In genomic region chr16:23515766-23516165, GRCm38 (mm10) we compare ENCODE assay signal across 7 mouse cellular contexts. TPM values are rescaled to one million over a fixed set of nuclear protein-coding genes. Genes with fewer than 3 reads are reported as not detected.
DNase-seq lines count a peak whose midpoint lies in the region; ATAC-seq lines count a peak whose summit lies in the region.

No protein-coding gene starts in this region.

- ATAC-seq in megakaryocyte-erythroid progenitor cell, adult 5-6 weeks (replicated peaks; ENCODE audit: low FRiP score, low TSS enrichment, poor library complexity, severe bottlenecking), result no peak

- peak; percentile 87 for DNase-seq in layer of hippocampus, adult 9-11 months
- DNase-seq in layer of hippocampus, postnatal 36 days, result no peak
- DNase-seq in adrenal gland, adult 8-10 months, result peak; percentile 50
- DNase-seq in gastrocnemius, adult 8-10 months (ENCODE audit: low spot score in 2 of 2), result peak; percentile 22 to 68
- DNase-seq in kidney, postnatal 36 days, result peak; percentile 88
- no peak for DNase-seq in cerebellum, adult 11-12 months

RNA-seq across cellular contexts. Expression of gene Rtp4, which starts 4.3 kb away (rescaled TPM):
- total RNA-seq in layer of hippocampus, postnatal 36 days (2021), result 1 to 10 TPM; 1.4 to 2.0 TPM
- 10 to 100 TPM in 2 of 4 experiments, 1 to 10 TPM in 2; 8.4 to 11.8 (median 9.9) TPM for total RNA-seq in adrenal gland, adult 8-10 months (2022)
- 1 to 10 TPM in 2 of 4 experiments, under 1 TPM in 2; 0.75 to 1.4 (median 1.1) TPM for total RNA-seq in gastrocnemius, adult 8-10 months (2022)
- 5.1 and 6.8 TPM in 2 replicates for total RNA-seq in megakaryocyte-erythroid progenitor cell, adult 5-6 weeks (2014; fragmentation: Nextera tagmentation)
- 3.2 and 18.7 TPM in 2 replicates for total RNA-seq in megakaryocyte-erythroid progenitor cell, adult 5-6 weeks (2017)

RNA-seq across cellular contexts. Expression of gene Masp1, which starts 4.8 kb away (rescaled TPM):
- total RNA-seq in layer of hippocampus, postnatal 36 days (2021), result 10 to 100 TPM; 13.9 TPM
- 100 to 1,000 TPM in 2 of 4 experiments, 10 to 100 TPM in 1, 1 to 10 TPM in 1; 5.1 to 115 (median 61.8) TPM for total RNA-seq in adrenal gland, adult 8-10 months (2022)
- total RNA-seq in gastrocnemius, adult 8-10 months (2022), result 10 to 100 TPM in 1 of 4 experiments, 1 to 10 TPM in 3; 7.2 to 11.9 (median 9.1) TPM
- total RNA-seq in megakaryocyte-erythroid progenitor cell, adult 5-6 weeks (2014; fragmentation: Nextera tagmentation), result not detected in 2 replicates
- total RNA-seq in megakaryocyte-erythroid progenitor cell, adult 5-6 weeks (2017), result not detected in 2 replicates

Comparison
In these comparisons a context has a peak if more than half of its experiments do, and no peak if none do; other contexts are left out.
1. DNase-seq: peak in layer of hippocampus, adult 9-11 months (single experiment), adrenal gland, adult 8-10 months (single experiment), gastrocnemius, adult 8-10 months (2 of 2) and kidney, postnatal 36 days (2 of 2); none in layer of hippocampus, postnatal 36 days (0 of 2) and cerebellum, adult 11-12 months (single experiment).
2. RNA of gene Masp1, which starts 4.8 kb away (total RNA-seq): 5.1 to 115 TPM in adrenal gland, adult 8-10 months, 13.9 TPM in layer of hippocampus, postnatal 36 days and 7.2 to 11.9 TPM in gastrocnemius, adult 8-10 months; not detected in megakaryocyte-erythroid progenitor cell, adult 5-6 weeks; every median in the first group is over 4 times any median in the second.